Mouse (Mus musculus) heart, adult 18-20 months (tissue): ENCODE data around the gene Fzd10. TPM values are rescaled to one million over a fixed set of nuclear protein-coding genes. Genes with fewer than 3 reads are reported as not detected.

Source experiments
- DNase-seq, 2 experiments: peaks; one replicate each; pipeline ENCODE4 v3.0.0; 2021 to 2022; ENCODE audit warnings: mixed read lengths in 1 of 2
- long read RNA-seq, 2 experiments: library from polyadenylated mRNA; stranded (forward); transcript quantifications; one replicate each; pipeline ENCODE4 v2.0.0; 2021
- total RNA-seq, 2 experiments: library from RNA; stranded (reverse); gene quantifications; 2 replicates each; pipeline ENCODE4 v1.2.3; 2021

The Fzd10 gene
- under 1 TPM in 1 of 2 experiments, not detected in 1; 0.23 TPM for total RNA-seq
- long read RNA-seq, experiment 1, result 0 reads
- long read RNA-seq, experiment 2, result 0 reads

- peak in 1 of 2 experiments; percentile 12 for DNase-seq
Measured at GRCm38 (mm10) chr5:128600072-128601021, at the start of gene Fzd10. Fzd10 (plus strand) TSS chr5:128600844.

GRCm38 (mm10) chr5:128551448-128551847 is 49.2 kb upstream of the Fzd10 start:
- DNase-seq, result no peak

- DNase-seq, result no peak
Measured at GRCm38 (mm10) chr5:128552136-128552890, 48.3 kb upstream of the Fzd10 start.

GRCm38 (mm10) chr5:128558126-128558525 is 42.5 kb upstream of the Fzd10 start:
- DNase-seq, result peak in 1 of 2 experiments; percentile 4

GRCm38 (mm10) chr5:128567313-128567712 is 33.3 kb upstream of the Fzd10 start:
- no peak for DNase-seq

GRCm38 (mm10) chr5:128568970-128569369 is 31.7 kb upstream of the Fzd10 start:
- DNase-seq, result no peak

GRCm38 (mm10) chr5:128570091-128570490 is 30.6 kb upstream of the Fzd10 start:
- no peak for DNase-seq

- no peak for DNase-seq
Measured at GRCm38 (mm10) chr5:128570848-128571247, 29.8 kb upstream of the Fzd10 start.

- DNase-seq, result no peak
Measured at GRCm38 (mm10) chr5:128571706-128572105, 28.9 kb upstream of the Fzd10 start.

GRCm38 (mm10) chr5:128575997-128576579 is 24.6 kb upstream of the Fzd10 start:
- DNase-seq, result no peak

GRCm38 (mm10) chr5:128579047-128579650 is 21.5 kb upstream of the Fzd10 start:
- peak in 1 of 2 experiments; percentile 25 for DNase-seq

- no peak for DNase-seq
Measured at GRCm38 (mm10) chr5:128580931-128581330, 19.7 kb upstream of the Fzd10 start.

- DNase-seq, result no peak
Measured at GRCm38 (mm10) chr5:128581516-128581921, 19.1 kb upstream of the Fzd10 start.

- DNase-seq, result no peak
Measured at GRCm38 (mm10) chr5:128589231-128589630, 11.4 kb upstream of the Fzd10 start.

- DNase-seq, result no peak
Measured at GRCm38 (mm10) chr5:128593446-128593845, 7.2 kb upstream of the Fzd10 start.

- no peak for DNase-seq
Measured at GRCm38 (mm10) chr5:128596813-128597212, 3.8 kb upstream of the Fzd10 start.

GRCm38 (mm10) chr5:128597381-128597780 is 3.3 kb upstream of the Fzd10 start:
- no peak for DNase-seq

GRCm38 (mm10) chr5:128598191-128598720 is 2.4 kb upstream of the Fzd10 start:
- no peak for DNase-seq

GRCm38 (mm10) chr5:128598760-128599364 is 1.8 kb upstream of the Fzd10 start:
- DNase-seq, result no peak

GRCm38 (mm10) chr5:128599365-128600071 is 1.1 kb upstream of the Fzd10 start:
- no peak for DNase-seq
